Mouse (Mus musculus): ENCODE results near the gene Wipf1.

DNA sequence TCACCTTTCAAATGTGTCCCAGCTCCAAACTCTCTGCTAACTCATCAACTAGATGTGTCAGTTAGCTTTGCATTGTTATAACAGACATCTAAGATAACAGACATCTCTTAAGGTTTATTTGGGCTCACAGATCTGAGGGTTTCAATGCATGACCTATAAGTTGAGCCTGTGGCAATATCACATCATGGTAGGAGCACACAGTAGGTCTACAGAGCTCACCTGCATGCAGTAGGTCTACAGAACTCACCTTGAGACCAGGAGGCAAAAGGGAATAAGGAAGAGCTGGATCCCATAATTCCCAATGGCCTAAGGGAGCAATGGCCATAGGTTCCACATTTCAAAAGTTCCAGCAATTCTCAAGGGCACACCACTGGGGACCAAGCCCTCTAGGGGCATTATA, 31.2 kb downstream of the Wipf1 start:
- TF ChIP-seq POLR2A (IDR thresholded peaks at IDR 0.05; ENCODE audit: control insufficient read depth, extremely low read depth, insufficient read depth, low read length, poor library complexity) (no peak), CTCF (IDR thresholded peaks at IDR 0.05; ENCODE audit: borderline replicate concordance, control insufficient read depth, extremely low read depth, insufficient read depth, low read length, poor library complexity) (no peak)
